Mouse (Mus musculus): ENCODE results near the gene Usf1.

Usf1 gene

DNA sequence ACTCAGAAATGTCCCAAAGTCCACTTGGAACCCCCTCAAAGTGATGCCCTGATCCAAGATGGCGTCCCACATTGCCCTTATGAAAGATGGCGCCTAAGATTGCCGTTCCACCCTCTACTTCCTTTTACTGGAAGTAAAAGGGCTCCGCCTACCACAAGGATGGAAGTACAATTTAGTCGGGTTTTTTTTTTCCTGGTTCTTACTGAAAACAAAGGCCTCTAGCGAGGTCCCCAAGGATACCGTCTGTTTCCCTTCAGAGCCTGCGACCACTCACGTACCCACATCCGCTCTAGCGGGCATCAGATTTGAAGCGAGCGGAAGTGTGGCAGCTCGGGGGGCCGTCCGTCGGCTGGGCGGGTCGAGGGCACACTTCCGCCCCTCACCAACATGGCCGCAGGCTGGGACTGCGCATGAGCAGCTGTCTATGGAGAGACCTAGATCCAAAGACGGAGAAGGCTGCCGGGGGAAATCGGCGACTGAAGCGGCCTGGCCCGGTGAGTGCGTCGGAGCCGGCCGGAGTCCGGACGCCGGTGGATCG is at the start of gene Usf1:
Usf1 (plus strand) TSS at position 367 of the 538 bp plus-strand sequence.
- peak; percentile 77 for DNase-seq (ENCODE audit: low spot score)

DNA sequence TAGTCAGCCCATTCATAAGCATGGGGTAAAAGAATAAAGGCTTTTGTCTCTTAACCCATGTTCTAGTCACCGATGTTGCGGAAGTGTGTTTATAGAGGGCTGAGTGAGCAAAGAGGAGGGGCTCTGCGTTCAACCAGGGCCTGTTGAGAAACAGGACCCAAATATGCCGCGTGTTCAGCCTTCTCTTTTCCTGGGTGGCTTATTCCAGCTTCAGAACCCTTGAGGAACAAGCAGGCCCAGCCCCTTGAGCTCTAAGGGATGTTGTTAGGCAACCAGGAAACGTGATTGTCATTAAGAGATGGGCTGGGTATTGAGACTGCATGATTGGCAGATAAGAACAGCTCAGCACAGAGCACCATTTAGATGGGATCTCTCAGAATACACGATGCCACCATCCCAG is 45.2 kb upstream of the Usf1 start:
- DNase-seq (ENCODE audit: low spot score) = no peak

DNA sequence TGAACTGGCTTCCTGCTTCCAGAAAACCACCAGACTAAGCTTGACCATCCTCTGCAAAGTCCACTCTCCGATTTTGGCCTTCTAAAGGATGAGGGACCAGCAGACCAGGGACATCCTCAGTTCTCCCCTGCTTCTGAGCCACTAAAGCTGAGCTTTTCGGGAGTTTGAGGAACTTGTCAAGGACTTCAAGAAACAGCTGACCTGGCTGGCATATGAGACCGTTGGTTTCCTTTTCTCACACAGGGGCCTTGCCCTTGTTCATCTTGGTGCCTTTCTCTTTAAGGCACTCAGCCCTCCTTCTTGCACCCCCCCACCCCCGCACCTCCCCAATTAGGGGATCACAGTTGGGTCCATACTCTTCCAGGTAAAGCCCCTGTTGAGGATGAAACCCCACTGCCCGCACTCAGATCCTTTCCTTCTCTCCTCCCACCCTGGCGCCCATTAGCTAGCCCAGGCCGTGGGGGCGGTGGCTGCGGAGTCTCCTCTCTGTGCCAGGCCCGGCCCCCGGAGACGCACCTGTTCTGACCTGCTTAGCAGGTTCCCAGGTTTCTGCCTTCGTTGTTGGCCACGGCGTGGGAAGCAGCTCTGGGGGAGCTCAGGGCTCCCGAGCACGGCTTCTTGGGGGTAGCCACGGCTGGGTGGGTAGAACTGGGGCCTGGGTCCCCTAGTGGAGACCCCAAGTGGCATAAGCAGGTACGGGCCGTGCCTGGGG is 41.1 kb upstream of the Usf1 start, which contains the start of gene Nectin4:
Nectin4 (plus strand) TSS at position 255 of the 712 bp plus-strand sequence.
- peak; percentile 40 for DNase-seq (ENCODE audit: low spot score)

DNA sequence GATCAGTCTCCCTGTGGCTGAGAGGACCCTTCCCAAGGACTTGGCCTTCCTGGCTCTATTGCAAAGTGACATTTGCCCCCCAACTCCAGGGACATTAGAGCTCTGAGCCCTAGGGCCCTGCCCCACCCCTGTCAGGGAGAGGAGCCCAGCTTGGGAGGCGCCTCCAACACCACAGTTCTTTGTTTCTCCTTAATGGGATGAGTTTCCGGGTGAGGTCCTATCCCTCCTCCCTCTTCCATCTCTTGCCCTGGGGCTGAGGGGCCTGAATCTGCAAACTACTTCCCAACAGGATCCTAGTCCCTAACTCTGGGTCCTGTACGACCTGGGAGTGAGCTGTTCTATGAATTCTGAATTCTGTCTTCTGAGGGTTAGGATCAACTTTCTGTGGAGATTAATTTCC is 38.2 kb upstream of the Usf1 start:
- DNase-seq (ENCODE audit: low spot score) = no peak

DNA sequence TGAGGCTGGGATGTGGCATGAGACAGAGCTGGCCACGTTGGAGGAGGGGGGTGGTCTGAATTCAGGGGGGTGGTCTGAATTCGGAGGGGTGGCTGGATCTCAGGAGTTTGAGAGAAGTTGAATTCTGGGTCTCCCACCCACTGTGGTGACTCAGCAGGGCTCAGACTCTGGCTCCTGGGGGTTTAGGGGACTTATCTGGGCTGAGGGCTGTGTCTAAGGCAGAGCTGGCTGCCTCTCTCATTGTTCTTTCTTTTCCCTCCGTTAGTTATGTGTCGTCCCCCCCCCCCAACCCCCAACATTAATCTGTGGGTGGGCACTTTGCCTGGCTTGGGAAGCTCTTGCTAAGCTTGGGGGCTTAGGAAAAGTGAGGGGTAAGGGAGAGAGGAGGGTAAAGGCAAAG is 37.2 kb upstream of the Usf1 start:
- DNase-seq (ENCODE audit: low spot score) = no peak

DNA sequence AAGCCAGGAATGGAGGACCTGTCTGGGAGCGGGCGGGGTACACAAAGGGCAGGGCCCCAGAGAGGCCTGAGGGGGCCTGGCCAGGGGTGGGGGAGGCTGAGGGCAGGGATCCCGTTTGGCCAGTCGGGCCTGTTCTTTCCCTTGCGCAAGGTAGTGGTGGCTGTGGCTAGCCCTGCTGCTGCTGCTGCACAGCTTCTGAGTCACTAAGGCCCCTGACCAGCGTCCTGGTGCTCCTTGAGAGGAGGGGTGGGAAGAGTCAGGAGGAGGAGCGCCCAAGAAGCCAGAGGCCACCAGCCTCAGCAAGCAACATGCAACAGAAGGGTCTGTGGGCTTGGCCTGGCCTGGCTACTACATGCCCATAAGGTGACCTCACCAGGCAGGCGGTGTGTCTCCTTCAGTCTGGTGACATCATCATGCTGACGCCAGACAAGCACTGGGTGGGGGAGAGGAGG is 35.4 kb upstream of the Usf1 start:
- peak; percentile 64 for DNase-seq (ENCODE audit: low spot score)

DNA sequence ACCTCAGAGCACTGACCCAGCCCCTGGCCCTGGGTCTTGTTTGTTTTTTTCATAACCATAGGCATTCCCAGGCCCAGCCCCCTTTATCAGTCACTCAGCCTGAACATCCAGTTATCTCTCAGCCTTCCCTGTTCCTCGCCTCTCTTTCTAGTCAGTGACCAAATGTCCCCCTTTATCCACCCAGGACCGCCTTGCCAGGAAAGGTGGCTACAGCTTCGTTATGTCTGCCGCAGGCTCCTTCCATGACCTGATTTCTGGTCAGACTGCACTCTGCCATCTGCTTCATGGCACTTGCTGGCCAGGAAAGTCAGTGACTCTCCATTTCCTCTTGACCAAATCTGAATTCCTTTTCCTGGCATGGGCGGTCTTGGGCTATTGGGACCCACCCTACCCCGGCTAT is 32.8 kb upstream of the Usf1 start:
- no peak for DNase-seq (ENCODE audit: low spot score)

DNA sequence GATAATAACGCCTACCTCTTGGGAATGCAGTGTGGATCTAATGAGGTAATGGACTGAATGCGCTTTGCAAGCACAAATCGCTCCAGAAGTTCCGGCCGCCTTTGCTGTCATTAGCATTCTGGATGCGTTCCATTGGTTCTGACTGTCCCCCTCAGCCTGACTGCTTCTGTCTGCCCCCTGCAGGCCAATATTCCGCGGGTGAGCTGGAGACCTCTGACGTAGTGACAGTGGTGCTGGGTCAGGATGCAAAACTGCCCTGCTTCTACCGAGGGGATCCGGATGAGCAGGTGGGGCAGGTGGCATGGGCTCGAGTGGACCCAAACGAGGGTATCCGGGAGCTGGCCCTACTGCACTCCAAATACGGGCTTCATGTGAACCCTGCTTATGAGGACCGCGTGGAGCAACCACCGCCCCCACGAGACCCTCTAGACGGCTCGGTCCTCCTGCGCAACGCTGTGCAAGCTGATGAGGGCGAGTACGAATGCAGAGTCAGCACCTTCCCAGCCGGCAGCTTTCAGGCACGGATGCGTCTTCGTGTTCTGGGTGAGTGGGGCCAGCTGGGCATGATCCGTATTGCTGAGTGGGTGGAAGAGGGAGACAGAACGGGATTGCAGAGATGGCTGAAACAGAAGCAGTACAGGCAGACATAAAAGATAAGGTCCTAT is 31.0 kb upstream of the Usf1 start:
- no peak for DNase-seq (ENCODE audit: low spot score)

DNA sequence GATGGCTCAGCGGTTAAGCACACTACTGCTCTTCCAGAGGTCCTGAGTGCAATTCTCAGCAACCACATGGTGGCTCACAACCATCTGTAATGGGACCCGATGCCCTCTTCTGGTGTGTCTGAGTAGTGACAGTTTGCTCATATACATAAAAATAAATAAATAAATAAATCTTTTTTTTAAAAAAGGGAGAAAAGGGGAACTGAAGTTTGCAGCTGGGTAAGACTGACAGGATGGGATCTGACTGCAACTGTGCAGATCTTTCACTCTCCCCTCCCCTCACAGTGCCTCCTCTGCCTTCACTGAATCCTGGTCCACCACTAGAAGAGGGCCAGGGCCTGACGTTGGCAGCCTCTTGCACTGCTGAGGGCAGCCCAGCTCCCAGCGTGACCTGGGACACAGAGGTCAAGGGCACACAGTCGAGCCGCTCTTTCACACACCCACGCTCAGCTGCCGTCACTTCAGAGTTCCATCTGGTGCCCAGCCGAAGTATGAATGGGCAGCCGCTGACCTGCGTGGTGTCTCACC is 29.0 kb upstream of the Usf1 start:
- no peak for DNase-seq (ENCODE audit: low spot score)

DNA sequence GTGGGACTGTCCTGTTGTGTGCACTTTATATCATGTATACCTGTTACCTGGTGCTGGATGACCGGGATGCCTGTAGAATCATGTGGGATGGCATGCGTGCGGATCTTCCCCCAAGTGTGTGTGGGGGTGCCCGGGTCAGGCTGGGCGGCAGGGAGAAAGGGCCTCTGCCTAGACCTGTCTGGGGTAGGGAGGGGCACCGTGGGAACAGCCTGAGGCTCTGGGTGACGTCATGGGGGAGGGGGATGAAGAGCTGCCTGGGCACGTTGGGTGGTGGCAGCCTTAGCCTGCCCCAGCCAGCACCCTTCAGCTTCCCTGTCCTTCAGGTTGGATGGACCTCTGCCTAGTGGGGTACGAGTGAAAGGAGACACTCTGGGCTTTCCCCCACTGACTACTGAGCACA is 26.8 kb upstream of the Usf1 start:
- DNase-seq (ENCODE audit: low spot score) = no peak

DNA sequence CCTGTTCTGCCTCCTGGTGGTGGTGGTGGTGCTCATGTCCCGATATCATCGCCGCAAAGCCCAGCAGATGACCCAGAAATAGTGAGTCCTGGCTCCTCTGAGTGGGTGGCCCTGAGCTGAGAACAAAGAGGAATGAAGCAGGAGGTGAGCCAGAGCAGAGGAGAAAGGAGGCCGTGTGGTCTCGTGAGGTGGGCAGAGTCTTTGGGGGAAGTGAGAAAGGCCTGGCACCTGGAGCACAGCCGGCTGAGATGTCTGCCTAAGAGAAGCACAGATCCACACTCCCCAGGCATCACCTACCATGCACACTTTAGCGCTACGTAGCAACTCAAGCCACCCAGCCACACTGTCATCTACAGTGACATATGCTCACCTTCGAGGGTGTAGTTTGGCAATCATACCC is 25.9 kb upstream of the Usf1 start:
- DNase-seq (ENCODE audit: low spot score) = no peak

DNA sequence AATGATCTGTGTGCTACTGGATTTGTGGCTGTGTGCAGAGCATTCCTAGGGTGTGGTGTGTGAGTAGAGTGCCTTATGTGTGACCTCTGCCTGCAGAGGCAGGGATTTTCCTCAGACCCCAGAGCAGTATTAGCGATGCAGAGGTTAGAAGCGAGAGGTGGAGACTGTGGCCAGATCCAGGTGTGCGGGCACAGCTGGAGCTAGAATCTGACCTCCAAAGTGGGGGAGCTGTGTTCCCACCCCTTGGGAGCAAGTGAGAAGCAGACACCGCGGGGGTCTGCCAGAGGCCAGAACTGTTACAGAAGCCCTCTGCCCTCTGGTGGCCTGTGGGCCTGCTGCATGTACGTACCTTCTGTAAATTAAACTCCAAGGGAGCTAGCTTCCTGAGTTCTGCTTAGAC is 24.0 kb upstream of the Usf1 start:
- DNase-seq (ENCODE audit: low spot score) = no peak

DNA sequence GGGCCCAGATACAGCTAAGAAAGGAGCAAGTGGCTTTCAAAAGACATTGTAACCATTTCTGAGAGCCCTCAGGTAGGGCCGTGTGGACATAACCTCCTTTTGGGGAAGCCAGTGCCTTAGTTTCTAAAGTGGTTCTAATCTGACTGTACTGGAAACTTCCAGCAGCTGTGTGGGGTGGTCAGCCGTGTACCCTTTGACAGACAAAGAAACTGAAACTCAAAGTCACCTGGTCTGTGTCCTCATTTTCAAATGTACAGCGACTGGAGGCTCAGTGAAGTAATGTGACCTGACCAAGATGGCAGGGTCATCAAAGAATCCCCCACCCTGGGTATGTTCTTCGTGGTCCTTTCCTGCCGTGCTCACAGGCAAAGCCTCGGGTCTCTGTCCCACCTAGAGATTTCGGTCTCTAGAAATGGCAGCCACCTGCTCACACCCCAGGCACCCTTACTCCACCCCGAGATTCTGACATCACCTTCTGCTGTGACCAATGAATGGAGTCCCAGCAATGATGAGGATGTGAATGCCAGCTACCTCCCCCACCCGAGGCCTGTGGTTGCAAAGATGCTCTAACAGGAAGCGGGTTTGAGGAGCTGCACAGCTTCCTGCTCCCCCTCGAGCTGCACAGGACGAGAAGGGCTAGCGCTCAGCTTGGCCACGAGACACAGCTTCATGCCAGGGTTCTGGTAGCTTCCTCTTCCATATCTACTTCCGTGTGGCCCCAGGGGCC is 22.6 kb upstream of the Usf1 start, which contains the start of gene Arhgap30:
Arhgap30 (plus strand) TSS at position 579 of the 727 bp plus-strand sequence.
- DNase-seq (ENCODE audit: low spot score) = no peak

DNA sequence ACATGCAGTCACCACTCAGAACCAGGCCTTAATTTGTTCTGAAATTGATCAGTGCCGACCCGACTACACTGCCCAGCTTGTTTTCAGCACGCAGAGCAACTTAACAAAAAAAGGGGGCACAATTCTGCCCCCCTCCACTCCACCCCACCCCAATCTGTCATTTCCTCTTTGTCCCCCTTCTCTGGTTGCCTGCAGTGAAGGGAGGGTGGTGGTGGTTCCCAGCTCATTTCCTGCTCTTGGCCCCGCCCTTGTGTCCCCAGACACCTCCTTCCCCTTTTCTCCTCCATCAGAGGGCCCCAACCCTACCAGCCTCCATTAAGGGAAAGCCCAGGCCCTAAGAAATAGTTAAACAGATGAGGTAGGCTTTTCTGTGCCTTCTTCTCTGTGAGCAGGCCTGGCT is 21.0 kb upstream of the Usf1 start:
- DNase-seq (ENCODE audit: low spot score) = no peak

DNA sequence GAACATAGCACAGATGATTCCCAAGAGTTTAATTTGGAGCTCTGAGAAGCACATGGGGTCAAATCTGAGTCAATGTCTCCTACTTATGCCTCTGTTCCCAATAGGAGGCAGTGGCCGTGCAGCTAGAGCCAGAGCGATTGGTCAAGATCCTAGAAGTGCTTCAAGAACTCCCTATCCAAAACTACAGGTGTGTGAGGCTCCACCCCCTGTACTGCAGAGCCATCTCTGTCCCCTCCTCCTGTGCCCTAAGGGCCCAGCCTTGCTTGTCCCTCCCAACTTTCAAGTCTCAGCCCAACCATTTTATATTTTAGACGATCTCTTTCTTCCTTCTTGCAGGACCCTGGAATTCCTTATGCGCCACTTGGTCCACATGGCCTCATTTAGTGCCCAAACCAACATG is 9.3 kb upstream of the Usf1 start:
- no peak for DNase-seq (ENCODE audit: low spot score)

DNA sequence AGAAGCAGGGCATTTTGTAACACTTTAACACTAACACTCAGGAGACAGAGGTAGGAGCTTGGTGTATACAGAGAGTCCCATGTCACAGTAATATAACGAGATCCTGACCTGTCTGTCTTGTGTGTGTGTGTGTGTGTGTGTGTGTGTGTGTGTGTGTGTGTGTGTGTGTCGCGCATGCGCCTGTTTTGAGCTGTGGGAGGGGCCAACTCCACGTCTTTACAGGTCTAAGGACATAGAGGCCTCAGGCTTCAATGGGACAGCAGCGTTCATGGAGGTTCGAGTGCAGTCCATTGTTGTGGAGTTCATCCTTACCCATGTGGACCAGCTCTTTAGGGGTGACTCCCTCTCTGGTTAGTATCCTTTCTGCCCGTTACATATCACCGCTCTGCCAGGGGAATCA is 8.1 kb upstream of the Usf1 start:
- DNase-seq (ENCODE audit: low spot score) = no peak

DNA sequence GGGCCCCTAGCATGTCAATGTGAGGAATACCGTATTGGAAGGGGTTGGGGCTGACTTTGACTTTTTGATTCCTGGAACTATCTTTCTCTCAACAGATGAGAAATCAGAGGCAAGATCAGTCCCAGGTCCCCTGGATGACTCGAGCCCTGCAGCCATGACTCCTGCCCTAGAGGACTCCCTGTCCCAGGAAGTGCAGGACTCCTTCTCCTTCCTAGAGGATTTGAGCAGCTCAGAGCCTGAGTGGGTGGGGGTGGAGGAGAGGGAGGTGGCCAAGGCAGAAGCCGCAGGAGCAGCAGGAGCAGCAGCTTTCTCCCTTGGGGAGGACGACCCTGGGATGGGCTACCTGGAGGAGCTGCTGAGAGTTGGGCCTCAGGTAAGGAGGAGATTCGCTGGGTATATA is 3.9 kb upstream of the Usf1 start:
- DNase-seq (ENCODE audit: low spot score) = no peak

DNA sequence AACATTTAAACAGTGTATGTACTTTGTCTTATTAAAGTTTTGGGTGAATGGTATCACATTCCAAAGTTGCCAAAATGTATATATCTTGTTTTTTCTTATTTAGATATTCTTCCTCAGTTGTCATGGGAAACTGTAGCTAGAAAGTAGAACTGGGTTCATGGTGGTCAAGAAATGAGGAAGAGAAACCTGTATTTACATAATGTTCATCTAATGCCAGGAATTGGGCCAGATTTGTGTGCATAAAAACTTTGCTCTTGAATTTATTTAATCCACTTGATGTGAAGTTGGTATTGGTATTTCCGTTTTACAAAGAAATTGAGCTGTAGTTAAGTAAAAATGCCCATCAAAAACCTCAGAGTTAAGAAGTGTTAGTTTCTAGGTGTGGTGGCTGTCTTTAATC is 882 bp upstream of the Usf1 start:
- DNase-seq (ENCODE audit: low spot score) = no peak

DNA sequence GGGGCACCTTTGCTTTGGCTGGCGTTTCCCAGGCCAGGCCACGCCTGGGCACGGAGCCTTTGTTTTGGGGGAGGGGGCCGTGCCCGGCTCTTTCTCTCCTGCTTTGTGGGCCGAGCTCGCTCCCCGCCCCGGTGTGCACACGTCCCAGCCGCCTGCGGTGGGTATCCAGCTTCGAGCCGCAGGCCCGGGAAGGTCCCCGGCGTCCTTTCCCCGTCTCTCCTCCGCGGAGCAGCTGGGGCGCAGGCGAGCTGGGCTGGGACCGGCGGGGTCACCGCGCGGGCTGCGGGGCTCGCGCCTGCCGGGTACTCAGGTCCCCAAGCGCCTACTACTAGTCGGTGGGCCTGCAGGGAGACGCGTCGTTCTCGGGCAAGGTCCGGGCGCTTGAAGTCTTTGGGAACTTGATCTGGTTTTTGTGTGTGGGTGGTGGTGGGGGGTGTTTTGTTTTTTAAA is 404 bp downstream of the Usf1 start:
- no peak for DNase-seq (ENCODE audit: low spot score)

DNA sequence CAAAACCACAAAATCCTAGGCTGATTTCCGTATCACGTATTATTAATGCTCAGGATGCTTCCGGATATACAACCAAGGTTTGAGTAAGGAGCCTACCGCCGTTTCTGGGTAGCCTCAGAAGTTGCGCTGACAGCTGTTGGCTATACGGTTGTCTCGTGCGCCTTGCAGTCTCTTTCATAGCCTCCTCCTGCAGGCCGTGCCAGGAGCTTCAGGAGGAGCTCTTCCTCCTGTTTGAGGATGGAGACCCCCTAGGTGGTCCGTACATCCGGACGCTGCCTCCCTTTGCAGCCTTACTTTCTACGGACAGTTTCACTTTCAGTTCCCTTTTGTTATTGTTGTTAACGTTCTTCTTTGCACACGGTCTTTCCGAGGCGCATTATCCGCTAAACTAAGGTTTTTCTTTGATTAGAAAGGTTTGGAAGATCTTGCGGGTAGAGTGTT is 908 bp downstream of the Usf1 start:
- no peak for DNase-seq (ENCODE audit: low spot score)

DNA sequence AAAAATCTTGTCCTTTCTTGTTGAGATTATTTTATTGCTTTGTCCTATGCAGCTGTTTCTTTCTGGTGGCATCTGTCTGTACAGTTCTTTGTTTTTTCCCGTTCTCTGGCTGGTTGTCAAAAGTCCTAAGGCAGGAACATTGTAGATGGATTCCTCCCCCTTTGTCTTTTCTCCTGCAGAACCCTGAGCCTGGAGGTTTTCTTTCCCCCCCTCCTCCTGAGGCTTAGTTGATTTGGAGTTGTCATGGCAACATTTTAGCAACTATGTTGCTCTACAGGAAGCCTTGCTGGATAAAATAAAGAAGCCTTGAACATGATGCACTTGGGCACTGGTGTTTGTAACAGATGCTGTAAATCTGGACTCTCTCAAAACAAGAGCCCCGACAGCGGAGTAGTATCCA is 1.3 kb downstream of the Usf1 start:
- DNase-seq (ENCODE audit: low spot score) = no peak

DNA sequence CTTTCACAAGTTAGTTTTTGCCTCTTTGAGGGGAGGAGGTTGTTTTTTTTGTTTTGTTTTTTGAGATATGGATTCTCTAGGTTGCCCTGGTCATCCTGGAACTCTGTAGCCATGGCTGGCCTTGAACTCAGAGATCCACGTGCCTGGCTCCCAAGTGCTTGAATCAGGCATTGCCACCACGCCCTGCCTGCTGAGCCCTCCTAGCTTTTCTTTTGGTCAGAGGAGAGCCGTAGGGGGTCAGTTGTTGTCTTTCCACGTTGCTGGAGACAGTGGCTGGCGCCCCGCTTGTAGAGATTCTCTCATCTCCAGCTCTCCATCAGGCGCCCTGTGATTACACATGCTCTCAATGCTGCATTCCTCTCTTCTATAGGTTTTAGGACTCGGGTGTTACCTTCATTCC is 2.5 kb downstream of the Usf1 start:
- DNase-seq (ENCODE audit: low spot score) = no peak
